14 mouse cellular contexts compared by ENCODE assay signal in genomic region chr3:34485345-34486223, GRCm38 (mm10).
DNase-seq lines count a peak whose midpoint lies in the region; ATAC-seq and TF ChIP-seq lines count a peak whose summit lies in the region.
"Had no signal": no experiment of that assay in that cellular context is flagged by ENCODE, and none has a peak within 500 bp of the region (broad histone marks: within the 10 kb centered on the region; RNA-seq: fewer than 3 reads in every experiment).

No protein-coding gene starts in this region.

- DNase-seq in embryo, embryonic 10.5 days (ENCODE audit: low spot score), result peak; percentile 14
- no peak for DNase-seq in embryo, embryonic 11 days
- DNase-seq in neural tube, embryonic 10.5 days (ENCODE audit: extremely low spot score, low spot score), result no peak
- peak; percentile 15 for DNase-seq in liver
- DNase-seq in yolk sac, embryonic 10.5 days (ENCODE audit: low spot score), result peak; percentile 71
- no peak for DNase-seq in spleen, adult 18-20 months
- no peak for DNase-seq in forebrain, postnatal 0 days
- DNase-seq: cerebellum, postnatal 36 days; lung, postnatal 4 days had no signal

- H3K4me1 ChIP-seq in neural tube, embryonic 13.5 days (replicated peaks), result peaks cover 27% of the 10 kb centered on the region
- H3K4me1 ChIP-seq in forebrain, postnatal 0 days (ENCODE audit: insufficient read depth), result no peaks in the 10 kb centered on the region

- no peak overlapping the region for H3K9ac ChIP-seq in neural tube, embryonic 13.5 days
- no peak overlapping the region for H3K9ac ChIP-seq in forebrain, postnatal 0 days
- H3K9ac ChIP-seq: neural tube, embryonic 12.5 days had no signal

- WGBS in neural tube, embryonic 13.5 days, result 44% methylated on average over 15 of the region's 15 CpGs
- 49% methylated on average over 15 of the region's 15 CpGs for WGBS in forebrain, postnatal 0 days

- no peaks in the 10 kb centered on the region for H3K9me3 ChIP-seq in neural tube, embryonic 13.5 days
- no peaks in the 10 kb centered on the region for H3K9me3 ChIP-seq in forebrain, postnatal 0 days (ENCODE audit: low read length)
- H3K9me3 ChIP-seq: neural tube, embryonic 12.5 days had no signal

- H3K36me3 ChIP-seq in neural tube, embryonic 13.5 days, result no peaks in the 10 kb centered on the region
- H3K36me3 ChIP-seq in forebrain, postnatal 0 days (ENCODE audit: insufficient read depth), result no peaks in the 10 kb centered on the region
- H3K36me3 ChIP-seq: G1E; neural tube, embryonic 12.5 days had no signal

- H3K27ac ChIP-seq in neural tube, embryonic 13.5 days (replicated peaks), result no peak overlapping the region
- no peak overlapping the region for H3K27ac ChIP-seq in forebrain, postnatal 0 days (ENCODE audit: low read depth, low read length)
- H3K27ac ChIP-seq: neural tube, embryonic 12.5 days had no signal

- peak; percentile 36; the same call in 1 of the 2 replicates for ATAC-seq in neural tube, embryonic 13.5 days (ENCODE audit: low read depth)
- no peak for ATAC-seq in forebrain, postnatal 0 days
- ATAC-seq: activated CD4-positive, CD25-positive, alpha-beta regulatory T cell, adult 4 months; inflammation-experienced regulatory T-cells, adult 6 months had no signal

- H3K4me3 ChIP-seq in neural tube, embryonic 13.5 days, result no peak overlapping the region
- no peak overlapping the region for H3K4me3 ChIP-seq in forebrain, postnatal 0 days (ENCODE audit: low read depth, low read length)
- H3K4me3 ChIP-seq: neural tube, embryonic 12.5 days had no signal

- no peak overlapping the region for H3K4me2 ChIP-seq in neural tube, embryonic 13.5 days
- no peak overlapping the region for H3K4me2 ChIP-seq in forebrain, postnatal 0 days (ENCODE audit: low read depth)
- H3K4me2 ChIP-seq: neural tube, embryonic 12.5 days had no signal

- H3K27me3 ChIP-seq in neural tube, embryonic 13.5 days, result peaks cover 5% of the 10 kb centered on the region; the same call in 1 of the 2 replicates
- no peaks in the 10 kb centered on the region for H3K27me3 ChIP-seq in forebrain, postnatal 0 days (ENCODE audit: insufficient read depth, low read length)
- H3K27me3 ChIP-seq: neural tube, embryonic 12.5 days had no signal

- TF ChIP-seq CTCF in forebrain, postnatal 0 days (IDR thresholded peaks at IDR 0.05; ENCODE audit: low read depth), result no peak

Comparison
In these comparisons a context has a peak if more than half of its experiments do, and no peak if none do; other contexts are left out.
1. DNase-seq: peak in embryo, embryonic 10.5 days (single experiment), liver (single experiment) and yolk sac, embryonic 10.5 days (single experiment); none in embryo, embryonic 11 days (single experiment), neural tube, embryonic 10.5 days (single experiment), spleen, adult 18-20 months (0 of 2) and forebrain, postnatal 0 days (single experiment).